Mouse (Mus musculus): ENCODE measurements around the gene Tmem94.
A peak's percentile ranks its signal among the peaks of the same experiment; 100 is the strongest.

Gene Tmem94

GRCm38 (mm10) chr11:115766356-115766943, 1.2 kb downstream of the Tmem94 start:
- DNase-seq (ENCODE audit: low spot score), result no peak

GRCm38 (mm10) chr11:115766981-115767380, 1.7 kb downstream of the Tmem94 start:
- no peak for DNase-seq (ENCODE audit: low spot score)

GRCm38 (mm10) chr11:115768896-115769295, 3.7 kb downstream of the Tmem94 start:
- DNase-seq (ENCODE audit: low spot score), result no peak

- DNase-seq (ENCODE audit: low spot score), result no peak
Observed at GRCm38 (mm10) chr11:115774653-115775052, 9.4 kb downstream of the Tmem94 start.

GRCm38 (mm10) chr11:115775821-115776665, 10.8 kb downstream of the Tmem94 start:
- DNase-seq (ENCODE audit: low spot score), result peak; percentile 28

- no peak for DNase-seq (ENCODE audit: low spot score)
Observed at GRCm38 (mm10) chr11:115776954-115777353, 11.7 kb downstream of the Tmem94 start.

GRCm38 (mm10) chr11:115777487-115778335, 12.5 kb downstream of the Tmem94 start:
- DNase-seq (ENCODE audit: low spot score), result no peak

GRCm38 (mm10) chr11:115779038-115779571, 13.9 kb downstream of the Tmem94 start:
- DNase-seq (ENCODE audit: low spot score), result peak; percentile 40

GRCm38 (mm10) chr11:115780141-115781070, 15.2 kb downstream of the Tmem94 start:
- DNase-seq (ENCODE audit: low spot score), result no peak

- no peak for DNase-seq (ENCODE audit: low spot score)
Observed at GRCm38 (mm10) chr11:115786473-115786872, 21.2 kb downstream of the Tmem94 start.

GRCm38 (mm10) chr11:115789787-115790186, 24.6 kb downstream of the Tmem94 start:
- no peak for DNase-seq (ENCODE audit: low spot score)

- no peak for DNase-seq (ENCODE audit: low spot score)
Observed at GRCm38 (mm10) chr11:115791919-115792318, 26.7 kb downstream of the Tmem94 start.

GRCm38 (mm10) chr11:115792353-115792752, 27.1 kb downstream of the Tmem94 start:
- DNase-seq (ENCODE audit: low spot score), result no peak

GRCm38 (mm10) chr11:115796898-115797297, 31.7 kb downstream of the Tmem94 start:
- no peak for DNase-seq (ENCODE audit: low spot score)

GRCm38 (mm10) chr11:115797665-115798064, 32.4 kb downstream of the Tmem94 start:
- no peak for DNase-seq (ENCODE audit: low spot score)

- DNase-seq (ENCODE audit: low spot score), result no peak
Observed at GRCm38 (mm10) chr11:115800981-115801380, 35.7 kb downstream of the Tmem94 start.

- no peak for DNase-seq (ENCODE audit: low spot score)
Observed at GRCm38 (mm10) chr11:115803072-115803709, 38.0 kb downstream of the Tmem94 start.

GRCm38 (mm10) chr11:115805005-115805404, 39.8 kb downstream of the Tmem94 start:
- no peak for DNase-seq (ENCODE audit: low spot score)

GRCm38 (mm10) chr11:115806154-115806553, 40.9 kb downstream of the Tmem94 start:
- no peak for DNase-seq (ENCODE audit: low spot score)

- DNase-seq (ENCODE audit: low spot score), result no peak
Observed at GRCm38 (mm10) chr11:115807306-115807705, 42.1 kb downstream of the Tmem94 start.

GRCm38 (mm10) chr11:115807971-115808370, 42.7 kb downstream of the Tmem94 start:
- DNase-seq (ENCODE audit: low spot score), result no peak
